Mouse (Mus musculus) retina, postnatal 7 days (tissue): ENCODE data around the gene Sh3bp4.

Experiments used
- DNase-seq: peaks from one replicate; pipeline ENCODE4 v3.0.0-alpha.2; 2012; ENCODE audit warnings: low read depth, low spot score

Gene Sh3bp4

DNA sequence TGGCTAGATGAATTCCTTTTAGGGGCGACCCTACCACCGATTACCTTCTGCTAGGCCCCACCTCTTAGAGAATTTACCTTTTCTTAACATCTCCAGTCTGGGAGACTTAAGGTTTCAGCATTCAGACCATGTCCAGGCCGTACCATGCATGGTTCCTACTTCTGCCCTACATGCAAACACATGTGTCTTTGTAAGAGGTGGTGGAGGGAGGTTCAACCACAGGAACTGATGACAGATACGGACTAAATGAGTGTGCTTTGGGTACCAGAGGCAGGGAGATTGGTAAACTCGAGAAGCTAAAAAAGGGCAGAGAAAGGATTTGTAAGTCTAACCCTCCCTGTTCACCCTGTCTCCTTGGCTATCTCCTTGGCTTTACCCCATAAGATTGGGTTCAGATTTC lies 23.5 kb downstream of the Sh3bp4 start:
- no peak for DNase-seq

DNA sequence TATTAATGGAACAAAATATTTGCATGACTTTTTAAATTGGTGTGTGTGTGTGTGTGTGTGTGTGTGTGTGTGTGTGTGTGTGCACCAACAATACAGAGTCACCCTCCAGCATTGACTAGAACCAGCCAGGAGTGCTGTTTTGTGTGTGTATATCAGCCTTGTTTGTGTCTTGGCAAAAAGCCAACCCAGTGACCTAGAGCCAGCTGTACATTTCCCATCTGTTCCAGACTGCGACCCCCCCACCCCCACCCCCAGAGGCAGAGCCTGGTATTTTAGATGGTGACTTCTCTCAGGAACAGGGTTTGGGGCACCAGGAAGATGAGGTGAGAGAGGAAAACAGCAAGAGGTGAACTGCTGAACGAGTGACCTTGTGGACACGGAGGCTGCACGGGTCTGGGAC lies 24.2 kb downstream of the Sh3bp4 start:
- DNase-seq: no peak

- no peak for DNase-seq
These were observed 25.6 kb downstream of the Sh3bp4 start for GRCm38 (mm10) chr1:89095642-89096424.

DNA sequence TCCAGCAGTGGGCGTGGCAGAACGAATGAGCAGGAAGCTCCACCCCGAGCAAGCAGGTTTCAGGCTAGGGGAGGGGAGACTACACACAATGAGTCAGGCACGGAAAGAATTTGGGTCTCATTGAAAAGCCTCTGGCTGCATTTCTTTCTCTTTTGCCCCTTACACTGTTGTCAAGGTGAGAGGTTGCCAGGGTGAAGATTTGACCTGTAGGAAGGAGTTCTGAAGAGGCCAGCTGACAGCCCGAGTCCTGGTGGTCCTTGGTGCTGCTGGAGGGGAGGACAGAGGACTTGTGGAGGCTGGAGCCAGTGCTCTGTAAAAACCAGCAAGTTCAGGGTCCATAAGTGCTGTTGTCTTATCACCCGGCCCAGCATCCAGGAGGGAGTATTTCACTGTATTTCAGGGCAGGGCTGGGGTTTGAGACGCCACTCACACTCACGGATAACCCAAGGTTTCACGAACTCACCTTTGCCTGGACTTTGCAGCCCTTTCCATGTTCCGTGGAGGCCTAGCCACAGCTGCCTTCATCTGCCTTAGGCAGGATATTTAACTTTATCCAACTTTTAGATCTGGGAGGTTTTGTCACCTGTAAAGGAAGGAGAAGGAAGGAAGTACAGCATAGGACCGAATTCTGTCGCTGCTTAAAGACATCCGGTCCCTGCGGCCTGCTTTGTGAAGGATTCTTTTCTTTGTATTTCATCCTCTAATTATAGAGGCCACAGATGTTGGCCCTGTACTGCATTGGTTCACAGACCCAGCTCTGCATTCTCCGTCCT lies 32.2 kb downstream of the Sh3bp4 start:
- DNase-seq: no peak

DNA sequence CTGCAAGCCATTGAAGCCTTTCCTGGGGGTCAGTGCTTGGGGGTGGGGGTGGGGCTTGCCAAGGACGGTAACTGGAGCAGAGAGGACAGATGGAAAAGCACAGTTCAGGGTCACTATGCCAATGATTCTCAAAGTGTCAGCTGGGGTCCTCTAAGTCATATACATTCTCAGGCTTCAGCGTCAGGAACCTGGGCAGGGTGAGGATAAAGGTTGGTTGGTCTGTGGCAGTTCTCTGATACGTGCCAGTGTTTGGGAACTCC lies 32.7 kb downstream of the Sh3bp4 start:
- no peak for DNase-seq

DNA sequence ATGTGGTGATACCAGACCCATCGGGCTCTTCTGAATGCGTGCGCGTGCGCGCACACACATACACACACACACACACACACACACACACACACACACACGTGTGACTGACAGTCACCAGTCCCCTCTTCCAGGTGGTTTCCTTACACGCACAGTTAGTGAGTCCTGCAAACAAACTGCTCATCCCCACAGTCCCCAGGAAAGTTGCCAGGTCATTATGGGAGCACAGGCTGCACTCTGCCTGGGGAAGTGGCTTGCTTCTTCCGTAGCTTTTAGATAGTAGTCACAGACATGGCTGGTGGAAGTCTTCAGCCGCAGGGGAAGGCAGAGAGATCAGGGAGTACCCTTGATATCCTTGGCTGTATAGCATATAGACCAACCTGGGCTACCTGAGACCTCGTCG lies 33.3 kb downstream of the Sh3bp4 start:
- no peak for DNase-seq

- DNase-seq: no peak
These were observed 34.0 kb downstream of the Sh3bp4 start for GRCm38 (mm10) chr1:89104066-89104765.

DNA sequence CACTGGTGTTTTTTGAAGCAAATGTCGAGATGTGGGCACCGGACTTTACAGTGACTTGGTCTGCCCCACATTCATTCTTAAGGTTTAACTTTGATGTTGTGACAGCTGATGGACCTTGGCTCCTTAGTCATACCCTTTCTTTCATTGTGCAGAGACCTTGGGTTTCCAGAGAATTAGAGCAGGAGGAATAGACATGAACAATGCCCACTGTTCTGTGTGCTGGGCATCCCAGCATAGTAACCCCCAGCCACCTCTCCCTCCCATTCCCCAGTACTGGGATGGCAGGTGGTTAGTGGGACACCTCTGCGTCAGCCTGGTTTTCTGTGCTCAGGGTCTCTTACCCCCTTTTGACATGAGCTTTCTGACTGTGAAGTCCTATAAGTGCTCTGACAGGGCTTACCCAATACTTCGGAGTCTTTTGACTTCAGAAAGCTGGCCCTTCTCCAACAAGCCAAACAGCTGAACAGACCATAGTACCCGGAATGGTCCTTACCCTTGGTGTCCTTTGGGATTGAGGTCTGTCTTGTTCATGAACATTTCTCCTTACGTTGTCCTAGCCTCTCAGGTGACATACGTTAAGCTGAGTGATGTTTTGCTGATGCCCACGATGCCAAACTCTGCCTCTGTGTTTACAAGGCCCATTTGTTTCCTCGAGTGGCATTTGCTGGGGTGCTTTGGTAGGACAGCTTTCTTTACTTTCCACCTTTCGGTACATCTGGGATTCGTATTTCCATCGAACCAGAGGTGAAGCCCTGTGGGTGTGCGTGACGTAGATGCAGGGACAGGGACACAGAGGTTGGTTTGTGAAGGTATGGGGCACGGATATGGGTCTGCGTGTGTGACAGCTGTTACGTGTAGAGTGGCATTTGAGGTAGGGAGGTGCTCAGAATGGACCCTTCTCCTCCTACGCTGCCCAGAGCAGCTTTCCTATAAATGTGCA lies 35.9 kb downstream of the Sh3bp4 start:
- no peak for DNase-seq

GRCm38 (mm10) chr1:89107466-89107865 lies 37.3 kb downstream of the Sh3bp4 start:
- no peak for DNase-seq

DNA sequence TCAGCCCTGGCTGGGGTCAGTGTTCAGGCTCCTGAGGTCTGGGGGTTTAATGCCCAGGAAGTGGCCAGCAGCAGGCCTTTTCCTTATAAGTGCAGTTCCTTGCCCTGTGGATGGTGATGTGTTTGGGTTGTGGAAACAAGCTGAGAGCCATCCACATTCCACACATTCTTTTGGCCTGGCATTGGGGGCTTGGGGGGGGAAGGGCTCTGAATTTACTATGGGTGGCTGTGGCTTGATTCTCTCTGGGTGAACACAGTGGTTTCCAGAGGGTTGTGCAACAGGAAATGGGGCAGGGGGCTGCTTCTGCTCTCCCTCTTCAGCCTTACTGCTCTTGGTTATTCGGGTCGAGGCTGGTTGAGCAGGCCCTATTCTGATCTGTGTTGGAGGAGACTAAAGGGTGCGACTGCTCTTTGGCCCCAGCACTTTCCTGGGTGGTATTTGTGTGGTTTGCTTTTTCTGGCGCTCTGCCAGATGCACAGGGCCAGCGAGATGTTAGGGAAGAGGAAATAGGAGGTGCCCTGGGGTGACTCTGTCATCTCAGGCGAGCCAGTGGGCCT lies 38.2 kb downstream of the Sh3bp4 start:
- no peak for DNase-seq

DNA sequence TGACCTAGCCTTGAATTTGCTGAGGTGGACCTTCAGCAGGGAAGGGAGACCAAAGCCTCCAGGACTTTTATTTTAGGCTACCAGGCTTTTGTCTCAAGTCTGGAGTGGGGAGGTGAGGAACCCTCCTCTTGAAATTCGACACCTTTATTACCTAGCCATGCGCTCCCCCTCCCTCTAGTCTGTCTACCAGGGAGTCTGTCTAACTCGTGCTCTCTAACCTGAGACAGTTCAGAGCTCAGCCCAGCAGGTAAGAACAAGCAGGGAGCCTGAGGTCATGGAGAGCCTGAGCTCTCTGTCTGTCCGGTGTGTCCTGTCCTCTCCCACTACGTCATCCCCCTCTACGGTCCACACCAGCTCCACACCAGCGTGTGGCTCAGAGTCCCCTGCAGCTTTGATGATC lies 39.6 kb downstream of the Sh3bp4 start:
- DNase-seq: no peak

DNA sequence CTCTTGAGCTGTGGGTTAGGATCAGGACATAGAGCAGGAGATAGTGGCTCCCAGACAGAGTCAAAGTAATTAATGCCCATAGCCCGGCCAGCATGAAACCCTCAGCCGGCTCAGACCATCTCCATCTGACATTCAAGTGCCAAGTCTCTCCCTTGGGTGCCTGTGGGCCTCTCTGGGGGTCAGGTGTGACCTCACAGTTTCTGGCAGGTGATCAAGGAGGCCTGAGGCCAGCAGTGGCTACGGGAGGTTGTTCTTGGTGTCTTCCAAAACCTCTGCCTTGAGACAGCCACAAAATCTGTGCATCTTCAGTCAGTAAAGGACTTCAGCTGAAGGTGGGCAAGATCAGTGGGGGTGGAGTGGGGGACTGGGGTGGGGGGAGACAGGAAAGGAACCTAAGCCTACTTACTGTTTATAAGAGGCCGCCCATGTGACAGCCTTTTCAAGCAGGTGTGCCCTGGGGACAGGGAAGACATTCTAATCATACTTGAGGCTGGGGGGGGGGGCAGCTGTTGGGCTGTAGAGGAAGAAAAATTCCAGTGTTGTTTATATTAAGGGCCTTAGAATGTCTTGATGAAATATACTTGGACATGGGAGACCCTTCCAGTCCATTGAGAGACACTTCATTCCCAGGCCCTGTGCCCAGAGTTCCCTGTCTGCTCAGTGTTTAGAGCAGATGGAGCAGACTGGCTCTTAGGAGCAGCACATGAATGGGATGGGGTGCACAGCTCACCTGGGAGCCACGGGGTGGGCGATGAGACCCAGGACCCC lies 40.7 kb downstream of the Sh3bp4 start:
- DNase-seq: no peak

GRCm38 (mm10) chr1:89112544-89112943 lies 42.3 kb downstream of the Sh3bp4 start:
- no peak for DNase-seq

- no peak for DNase-seq
These were observed 43.5 kb downstream of the Sh3bp4 start for GRCm38 (mm10) chr1:89113731-89114130.

DNA sequence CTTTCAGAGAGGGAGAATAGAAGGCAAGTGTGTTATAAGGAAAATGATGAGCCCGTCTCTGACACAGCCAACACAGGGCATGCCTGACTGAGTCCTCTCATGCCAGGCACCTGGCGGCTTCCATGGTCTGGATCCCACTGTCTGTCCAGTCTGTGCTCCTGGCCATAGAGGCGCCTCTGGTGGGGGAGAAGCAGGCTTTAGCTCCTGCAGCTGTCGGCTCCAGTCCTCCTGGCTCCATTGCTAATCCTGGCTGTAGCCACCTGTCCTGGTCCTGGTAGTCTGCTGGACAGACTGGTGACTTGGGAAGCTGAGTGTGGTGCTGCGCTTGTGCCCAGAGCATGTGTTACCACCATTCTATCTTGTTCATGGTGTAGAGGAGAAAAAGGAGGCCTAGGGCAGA lies 46.8 kb downstream of the Sh3bp4 start:
- DNase-seq: peak; percentile 21

- DNase-seq: no peak
These were observed 47.9 kb downstream of the Sh3bp4 start for GRCm38 (mm10) chr1:89118076-89118475.

- DNase-seq: no peak
These were observed 48.6 kb downstream of the Sh3bp4 start for GRCm38 (mm10) chr1:89118836-89119235.

DNA sequence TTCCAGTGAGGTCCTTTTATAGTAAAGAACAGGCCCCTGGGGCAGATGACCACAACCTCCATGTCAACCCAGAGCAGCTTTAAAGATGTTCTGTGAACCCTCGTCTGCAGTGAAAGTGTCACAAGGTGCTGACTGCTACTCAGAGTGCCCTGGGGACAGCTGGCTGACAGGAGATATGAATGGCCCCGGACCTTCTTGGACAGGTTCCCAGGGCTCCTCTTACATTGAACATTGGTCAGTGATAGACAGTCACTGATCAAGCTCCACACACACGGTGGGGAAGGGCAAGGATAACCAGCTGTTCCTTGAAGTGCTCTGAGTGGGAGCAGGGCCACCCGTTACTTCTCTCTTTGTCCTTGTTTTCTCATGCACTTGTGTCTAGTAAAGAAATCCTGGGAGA lies 50.1 kb downstream of the Sh3bp4 start:
- DNase-seq: no peak

DNA sequence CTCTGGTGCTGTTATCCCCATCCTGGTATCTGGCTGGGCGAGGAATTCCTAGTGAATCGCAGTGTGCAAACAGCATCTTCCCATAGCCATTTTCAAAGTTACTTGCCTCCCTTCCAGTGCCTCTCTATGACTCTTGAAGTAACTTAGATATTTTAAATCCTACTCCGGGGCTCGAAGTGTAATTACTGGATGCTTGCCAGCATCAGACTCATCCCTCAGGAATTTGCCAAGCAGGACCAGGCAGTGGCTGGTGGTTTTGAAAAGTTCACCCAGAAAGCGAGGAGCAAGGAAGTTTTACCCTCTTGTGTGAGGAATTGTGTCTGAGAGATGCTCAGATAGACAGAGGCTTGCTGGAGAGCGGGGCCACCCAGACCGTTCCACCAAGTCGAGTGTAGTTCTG lies 51.3 kb downstream of the Sh3bp4 start:
- no peak for DNase-seq

DNA sequence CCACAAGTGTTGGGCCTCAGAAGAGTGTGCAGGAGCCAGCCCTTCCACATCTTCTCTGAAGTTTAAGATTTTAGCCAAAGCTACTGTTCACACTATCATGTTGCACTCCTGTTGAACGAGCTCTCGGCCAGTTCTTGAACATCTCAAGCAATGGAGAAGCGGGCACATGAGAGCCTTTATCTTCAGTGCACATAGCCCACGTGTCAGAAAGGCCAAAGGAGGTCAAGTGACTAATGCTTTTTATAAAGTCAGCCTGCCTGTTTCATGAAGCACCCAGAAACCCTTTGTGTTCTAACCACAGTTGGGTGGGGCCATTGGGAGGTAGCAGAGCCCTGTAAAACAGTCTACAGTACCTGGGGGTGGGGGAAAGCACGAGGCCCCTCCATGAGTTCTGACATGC lies 52.2 kb downstream of the Sh3bp4 start:
- DNase-seq: no peak

DNA sequence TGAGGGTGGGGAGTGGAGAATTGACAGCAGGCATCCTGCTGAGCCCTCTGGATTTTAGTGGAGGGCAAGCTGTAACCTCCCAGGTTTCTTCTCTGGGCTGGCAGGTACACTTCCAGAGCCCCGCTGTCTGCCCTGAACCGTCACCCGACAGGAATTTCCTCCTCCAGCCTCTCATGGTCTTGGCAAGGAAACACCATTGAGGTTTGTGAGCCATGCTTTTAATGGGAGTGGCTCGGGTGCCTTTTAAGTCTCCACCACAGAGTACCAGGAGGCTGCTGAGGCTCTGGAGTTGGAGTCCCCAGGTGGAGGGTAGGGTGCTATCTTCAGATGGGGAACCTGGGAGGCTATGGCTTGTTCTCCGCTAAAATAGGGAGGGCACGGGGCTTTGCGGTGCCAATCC lies 53.9 kb downstream of the Sh3bp4 start:
- no peak for DNase-seq
